Mouse (Mus musculus) left cerebral cortex, postnatal 14 days (tissue): ENCODE data around the gene Set. TPM values are rescaled to one million over a fixed set of nuclear protein-coding genes. Genes with fewer than 3 reads are reported as not detected.

ENCODE experiments used
- total RNA-seq, 2 experiments: library from RNA; stranded (reverse); gene quantifications; 2 replicates each; pipeline ENCODE4 v1.2.3; 2021

The Set gene
- total RNA-seq, 2 experiments from 2014 or later = 171 to 193 TPM

Other genes starting within 250 kb of the Set start
- 10 to 100 TPM; 57.3 to 60.2 TPM for gene Urm1, start 237.3 kb upstream of the Set start, total RNA-seq
- gene Cercam, start 188.2 kb upstream of the Set start, total RNA-seq = 1 to 10 TPM; 5.2 to 7.2 TPM
- gene Odf2, start 168.2 kb upstream of the Set start, total RNA-seq = 10 to 100 TPM; 92.6 to 95.3 TPM
- gene Gle1, start 122.0 kb upstream of the Set start, total RNA-seq = 10 to 100 TPM; 35.9 to 37.4 TPM
- gene Sptan1, start 91.8 kb upstream of the Set start, total RNA-seq = 1,000 to 10,000 TPM in 1 of 2 experiments, 100 to 1,000 TPM in 1; 952 to 1,021 TPM
- 10 to 100 TPM; 42.6 to 47.8 TPM for gene Wdr34, start 8.5 kb upstream of the Set start, total RNA-seq
- gene Pkn3, start 20.3 kb downstream of the Set start, total RNA-seq = 1 to 10 TPM; 1.8 to 2.2 TPM
- gene Zdhhc12, start 36.3 kb downstream of the Set start, total RNA-seq = 10 to 100 TPM; 13.0 to 14.1 TPM
- gene Zer1, start 67.2 kb downstream of the Set start, total RNA-seq = 100 to 1,000 TPM; 135 to 139 TPM
- 10 to 100 TPM; 65.2 to 69.1 TPM for gene Tbc1d13, start 76.4 kb downstream of the Set start, total RNA-seq
- gene Endog, start 114.1 kb downstream of the Set start, total RNA-seq = 10 to 100 TPM; 23.0 to 27.5 TPM
- 10 to 100 TPM; 36.3 to 37.0 TPM for gene Spout1, start 121.1 kb downstream of the Set start, total RNA-seq
- gene Kyat1, start 148.5 kb downstream of the Set start, total RNA-seq = 10 to 100 TPM; 15.2 to 15.5 TPM
- gene Lrrc8a, start 180.3 kb downstream of the Set start, total RNA-seq = 10 to 100 TPM; 53.7 to 59.5 TPM
- gene Gm28035, start 183.2 kb downstream of the Set start, total RNA-seq = 1 to 10 TPM; 7.2 to 9.7 TPM
- 10 to 100 TPM; 14.1 to 25.7 TPM for gene Phyhd1, start 208.8 kb downstream of the Set start, total RNA-seq
- gene Gm28038, start 223.7 kb downstream of the Set start, total RNA-seq = not detected
- 10 to 100 TPM; 25.8 to 29.2 TPM for gene Dolk, start 229.0 kb downstream of the Set start, total RNA-seq
- gene Nup188, start 229.0 kb downstream of the Set start, total RNA-seq = 10 to 100 TPM; 20.2 to 20.9 TPM